Mouse (Mus musculus): ENCODE measurements around the gene Atp6v0a1. TPM values are rescaled to one million over a fixed set of nuclear protein-coding genes. Genes with fewer than 3 reads are reported as not detected.

Atp6v0a1 gene
- polyA plus RNA-seq, 1 experiment: 39.7 TPM

DNA sequence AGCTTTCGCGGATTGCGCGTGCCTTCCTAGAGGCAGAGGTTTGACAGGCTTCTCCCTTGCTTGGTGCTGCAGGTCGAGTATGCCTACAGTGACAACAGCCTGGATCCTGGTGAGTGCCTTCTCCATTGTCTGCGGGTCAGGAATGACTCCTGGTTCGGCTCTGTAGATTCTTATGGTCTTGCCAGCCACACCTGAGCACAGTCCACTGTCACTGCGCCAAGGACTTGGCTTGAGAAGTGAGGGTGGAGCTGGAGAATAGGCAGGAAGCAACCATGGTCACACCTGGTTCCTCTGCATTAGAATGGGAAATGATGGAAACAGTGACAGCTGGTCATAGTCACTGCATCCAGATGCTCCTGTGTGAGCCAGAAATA is 78.4 kb downstream of the Atp6v0a1 start:
- DNase-seq: no peak
- peaks cover 28% of the 10 kb centered on the region for H3K4me1 ChIP-seq (replicated peaks; ENCODE audit: control insufficient read depth, insufficient read depth, low read length)
- WGBS: 5% methylated on average over 8 of the region's 8 CpGs

GRCm38 (mm10) chr11:101089931-101090330 is 80.7 kb downstream of the Atp6v0a1 start:
- TF ChIP-seq CTCF (IDR thresholded peaks at IDR 0.05; ENCODE audit: borderline replicate concordance, control insufficient read depth, extremely low read depth, insufficient read depth, low read length, poor library complexity) (no peak), POLR2A (IDR thresholded peaks at IDR 0.05; ENCODE audit: control insufficient read depth, extremely low read depth, insufficient read depth, low read length, poor library complexity) (no peak)
- Histone ChIP-seq H3K27me3 (ENCODE audit: control insufficient read depth, insufficient read depth, low read length) (no peaks in the 10 kb centered on the region), H3K4me3 (ENCODE audit: control insufficient read depth, insufficient read depth, low read length) (no peak overlapping the region), H3K27ac (ENCODE audit: control insufficient read depth, insufficient read depth, low read length) (no peak overlapping the region), H3K4me1 (replicated peaks; ENCODE audit: control insufficient read depth, insufficient read depth, low read length) (peaks cover 23% of the 10 kb centered on the region), H3K36me3 (ENCODE audit: control insufficient read depth, insufficient read depth, low read length) (peaks cover 40% of the 10 kb centered on the region)
- 91% methylated on average over 1 of the region's 1 CpGs for whole genome bisulfite sequencing
- DNase-seq: no peak

More for the DNA sequence above, 78.4 kb downstream of the Atp6v0a1 start:
- no peak; the same call in 1 of the 2 replicates for TF ChIP-seq CTCF (IDR thresholded peaks at IDR 0.05; ENCODE audit: borderline replicate concordance, control insufficient read depth, extremely low read depth, insufficient read depth, low read length, poor library complexity)
- TF ChIP-seq POLR2A (IDR thresholded peaks at IDR 0.05; ENCODE audit: control insufficient read depth, extremely low read depth, insufficient read depth, low read length, poor library complexity): no peak
- H3K36me3 ChIP-seq (ENCODE audit: control insufficient read depth, insufficient read depth, low read length): peaks cover 37% of the 10 kb centered on the region
- peak overlapping the region; percentile 54 for H3K4me3 ChIP-seq (ENCODE audit: control insufficient read depth, insufficient read depth, low read length)
- peak overlapping the region; percentile 16; the same call in 1 of the 2 replicates for H3K27ac ChIP-seq (ENCODE audit: control insufficient read depth, insufficient read depth, low read length)
- H3K27me3 ChIP-seq (ENCODE audit: control insufficient read depth, insufficient read depth, low read length): no peaks in the 10 kb centered on the region

DNA sequence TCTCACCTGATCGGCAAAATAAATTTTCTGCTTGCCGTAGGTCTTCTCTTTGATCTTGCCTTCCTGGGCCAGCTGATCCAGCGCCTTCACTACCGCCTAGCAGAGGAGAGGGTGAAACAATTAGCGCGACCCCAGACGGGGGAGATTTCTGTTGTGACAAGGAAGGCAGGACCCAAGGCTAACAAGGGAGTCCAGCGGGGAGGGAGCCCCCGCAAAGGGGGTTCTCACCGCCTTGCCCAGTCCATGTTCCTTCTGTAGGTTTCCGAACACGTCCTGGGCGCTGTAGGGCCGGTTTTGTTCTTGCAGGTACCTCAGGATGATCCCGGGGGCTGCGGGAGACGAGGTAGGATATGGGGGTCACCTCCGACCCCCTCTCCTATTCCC is 85.7 kb downstream of the Atp6v0a1 start:
- Histone ChIP-seq H3K4me1 (replicated peaks; ENCODE audit: control insufficient read depth, insufficient read depth, low read length) (peaks cover 8% of the 10 kb centered on the region; the same call in 1 of the 2 replicates), H3K36me3 (ENCODE audit: control insufficient read depth, insufficient read depth, low read length) (peaks cover 57% of the 10 kb centered on the region), H3K27ac (ENCODE audit: control insufficient read depth, insufficient read depth, low read length) (no peak overlapping the region), H3K4me3 (ENCODE audit: control insufficient read depth, insufficient read depth, low read length) (peak overlapping the region; percentile 85), H3K27me3 (ENCODE audit: control insufficient read depth, insufficient read depth, low read length) (no peaks in the 10 kb centered on the region)
- under 1% methylated on average over 18 of the region's 18 CpGs for WGBS
- DNase-seq: no peak
- TF ChIP-seq CTCF (IDR thresholded peaks at IDR 0.05; ENCODE audit: borderline replicate concordance, control insufficient read depth, extremely low read depth, insufficient read depth, low read length, poor library complexity) (no peak), POLR2A (IDR thresholded peaks at IDR 0.05; ENCODE audit: control insufficient read depth, extremely low read depth, insufficient read depth, low read length, poor library complexity) (no peak)

DNA sequence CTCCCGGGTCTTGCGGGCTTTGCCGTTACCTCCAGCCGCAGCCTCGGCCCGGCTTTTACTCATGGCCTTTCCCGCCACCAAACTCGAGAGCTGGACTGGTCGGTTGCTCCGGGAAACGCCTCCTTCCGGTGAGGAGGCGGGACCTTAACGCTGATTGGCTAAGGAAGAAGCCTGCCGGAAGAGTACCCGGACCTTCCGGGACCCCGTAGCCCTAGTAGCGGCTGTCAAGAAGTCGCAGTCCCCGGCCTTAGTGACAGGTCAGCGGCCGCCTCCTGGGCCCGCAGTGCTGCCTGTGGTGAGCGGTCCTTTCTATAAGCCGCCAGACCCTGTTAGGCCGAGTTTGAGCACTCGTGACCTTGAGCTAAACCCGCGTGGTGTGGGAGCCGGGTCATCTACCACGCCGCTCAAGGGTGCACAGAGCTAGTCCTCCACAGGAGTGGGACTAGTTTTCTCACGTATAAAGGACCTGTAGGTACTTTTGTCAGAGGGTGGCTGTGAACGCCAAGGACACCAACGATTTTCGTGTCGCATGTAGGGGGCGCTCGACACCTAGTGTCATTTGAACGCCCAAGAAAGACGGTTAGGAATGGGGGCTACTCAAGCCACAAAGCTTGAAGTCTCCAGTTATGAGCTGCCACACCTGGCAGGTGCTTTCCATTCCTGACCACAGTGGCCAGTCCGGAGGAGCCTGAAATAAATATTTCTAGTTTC is 86.2 kb downstream of the Atp6v0a1 start, which contains the start of gene Psmc3ip:
Gene Psmc3ip (minus strand): TSS at position 123 of the 711 bp plus-strand sequence.
- Histone ChIP-seq H3K27ac (ENCODE audit: control insufficient read depth, insufficient read depth, low read length) (peak within 1 kb of the TSS; percentile 81), H3K27me3 (ENCODE audit: control insufficient read depth, insufficient read depth, low read length) (no peaks in the 10 kb centered on the region), H3K36me3 (ENCODE audit: control insufficient read depth, insufficient read depth, low read length) (peaks cover 57% of the 10 kb centered on the region), H3K4me3 (ENCODE audit: control insufficient read depth, insufficient read depth, low read length) (peak within 1 kb of the TSS; percentile 85), H3K4me1 (replicated peaks; ENCODE audit: control insufficient read depth, insufficient read depth, low read length) (peaks cover 8% of the 10 kb centered on the region; the same call in 1 of the 2 replicates)
- under 1% methylated on average over 43 of the region's 43 CpGs for WGBS
- peak; percentile 94 for DNase-seq
- TF ChIP-seq CTCF (IDR thresholded peaks at IDR 0.05; ENCODE audit: borderline replicate concordance, control insufficient read depth, extremely low read depth, insufficient read depth, low read length, poor library complexity): peak; percentile 83; the same call in 1 of the 2 replicates
- peak; percentile 78 for TF ChIP-seq POLR2A (IDR thresholded peaks at IDR 0.05; ENCODE audit: control insufficient read depth, extremely low read depth, insufficient read depth, low read length, poor library complexity)

DNA sequence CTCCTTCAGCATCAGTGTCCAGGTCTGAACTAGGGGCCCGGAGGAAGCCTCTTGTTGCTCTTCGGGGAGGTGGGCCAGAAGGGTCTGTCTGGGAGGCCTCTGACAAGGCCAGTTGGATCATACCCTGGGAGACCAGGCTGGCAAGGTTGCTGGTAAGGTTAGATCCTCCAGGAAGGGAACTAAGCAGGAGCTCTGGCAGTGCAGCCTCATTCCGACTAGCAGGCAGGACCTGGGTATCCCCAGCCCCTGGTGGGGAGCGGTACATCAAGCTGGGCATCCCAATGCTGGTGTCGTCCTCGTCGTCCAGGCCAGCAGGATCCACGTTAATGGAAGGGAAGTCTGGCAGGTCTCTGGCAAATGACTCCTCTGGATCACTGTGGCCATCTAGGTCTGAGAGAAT is 89.0 kb downstream of the Atp6v0a1 start:
- TF ChIP-seq POLR2A (IDR thresholded peaks at IDR 0.05; ENCODE audit: control insufficient read depth, extremely low read depth, insufficient read depth, low read length, poor library complexity) (no peak), CTCF (IDR thresholded peaks at IDR 0.05; ENCODE audit: borderline replicate concordance, control insufficient read depth, extremely low read depth, insufficient read depth, low read length, poor library complexity) (no peak)
- WGBS: 97% methylated on average over 8 of the region's 8 CpGs
- Histone ChIP-seq H3K4me1 (replicated peaks; ENCODE audit: control insufficient read depth, insufficient read depth, low read length) (peaks cover 8% of the 10 kb centered on the region; the same call in 1 of the 2 replicates), H3K27me3 (ENCODE audit: control insufficient read depth, insufficient read depth, low read length) (no peaks in the 10 kb centered on the region), H3K27ac (ENCODE audit: control insufficient read depth, insufficient read depth, low read length) (no peak overlapping the region), H3K4me3 (ENCODE audit: control insufficient read depth, insufficient read depth, low read length) (no peak overlapping the region), H3K36me3 (ENCODE audit: control insufficient read depth, insufficient read depth, low read length) (peaks cover 58% of the 10 kb centered on the region)
- no peak for DNase-seq

- WGBS: 94% methylated on average over 5 of the region's 5 CpGs
- Histone ChIP-seq H3K36me3 (ENCODE audit: control insufficient read depth, insufficient read depth, low read length) (peaks cover 78% of the 10 kb centered on the region), H3K4me1 (replicated peaks; ENCODE audit: control insufficient read depth, insufficient read depth, low read length) (no peaks in the 10 kb centered on the region), H3K27me3 (ENCODE audit: control insufficient read depth, insufficient read depth, low read length) (no peaks in the 10 kb centered on the region), H3K4me3 (ENCODE audit: control insufficient read depth, insufficient read depth, low read length) (no peak overlapping the region), H3K27ac (ENCODE audit: control insufficient read depth, insufficient read depth, low read length) (no peak overlapping the region)
- TF ChIP-seq POLR2A (IDR thresholded peaks at IDR 0.05; ENCODE audit: control insufficient read depth, extremely low read depth, insufficient read depth, low read length, poor library complexity) (no peak), CTCF (IDR thresholded peaks at IDR 0.05; ENCODE audit: borderline replicate concordance, control insufficient read depth, extremely low read depth, insufficient read depth, low read length, poor library complexity) (no peak)
- DNase-seq: no peak
These were observed 93.8 kb downstream of the Atp6v0a1 start for GRCm38 (mm10) chr11:101103011-101103410.
